Mouse (Mus musculus) small intestine, adult 2 months (tissue): ENCODE results near the gene Rab14.

Experiments used
- CTCF ChIP-seq: fragments of 200-500 bp; IDR thresholded peaks from 2 replicates; pipeline ENCODE4 v1.5.1; 2012; ENCODE audit warnings: low read depth, mild to moderate bottlenecking, control low read depth, inconsistent platforms, low read length, moderate library complexity, mixed read lengths; ENCODE audit not compliant: insufficient replicate concordance, insufficient read length; ENCODE audit errors: extremely low read depth
- POLR2A ChIP-seq: fragments of 200-500 bp; IDR thresholded peaks from 2 replicates; pipeline ENCODE4 v1.6.1; 2012; ENCODE audit warnings: low read depth, mild to moderate bottlenecking, control low read depth, inconsistent platforms, low read length, moderate library complexity

DNA sequence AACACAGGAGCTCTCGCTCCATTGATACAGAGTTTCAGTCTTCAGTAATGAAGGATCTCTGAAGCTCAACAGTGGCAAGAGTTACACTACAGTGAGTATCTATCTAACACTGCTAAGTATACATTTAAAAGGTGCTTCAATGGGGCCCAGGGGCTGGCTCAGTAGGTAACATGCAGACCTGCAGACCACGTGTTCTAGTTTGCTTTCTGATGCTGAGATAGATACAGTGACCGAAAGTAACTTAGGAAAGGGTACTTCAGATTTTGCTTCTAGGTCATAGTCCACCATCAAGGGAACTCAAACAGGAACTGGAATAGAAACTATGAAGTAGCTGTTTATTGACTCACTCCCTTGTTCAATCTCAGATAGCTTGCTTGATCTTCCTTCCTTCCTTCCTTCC, 10.8 kb upstream of the Rab14 start:
- no peak for TF ChIP-seq CTCF
- no peak for TF ChIP-seq POLR2A
